Mouse (Mus musculus) fibroblast of lung, adult 2 months (primary cell): ENCODE results near the gene Med29.

ENCODE experiments used
- DNase-seq: peaks from one replicate; pipeline ENCODE4 v3.0.0-alpha.2; 2011; ENCODE audit warnings: low read depth

Med29 gene

GRCm38 (mm10) chr7:28392429-28393271 lies at the start of gene Med29, which contains the start of gene Paf1:
Gene Med29, minus strand, starts transcription at chr7:28392708.
Gene Paf1, plus strand, starts transcription at chr7:28392951.
- peak; percentile 100 for DNase-seq

DNA sequence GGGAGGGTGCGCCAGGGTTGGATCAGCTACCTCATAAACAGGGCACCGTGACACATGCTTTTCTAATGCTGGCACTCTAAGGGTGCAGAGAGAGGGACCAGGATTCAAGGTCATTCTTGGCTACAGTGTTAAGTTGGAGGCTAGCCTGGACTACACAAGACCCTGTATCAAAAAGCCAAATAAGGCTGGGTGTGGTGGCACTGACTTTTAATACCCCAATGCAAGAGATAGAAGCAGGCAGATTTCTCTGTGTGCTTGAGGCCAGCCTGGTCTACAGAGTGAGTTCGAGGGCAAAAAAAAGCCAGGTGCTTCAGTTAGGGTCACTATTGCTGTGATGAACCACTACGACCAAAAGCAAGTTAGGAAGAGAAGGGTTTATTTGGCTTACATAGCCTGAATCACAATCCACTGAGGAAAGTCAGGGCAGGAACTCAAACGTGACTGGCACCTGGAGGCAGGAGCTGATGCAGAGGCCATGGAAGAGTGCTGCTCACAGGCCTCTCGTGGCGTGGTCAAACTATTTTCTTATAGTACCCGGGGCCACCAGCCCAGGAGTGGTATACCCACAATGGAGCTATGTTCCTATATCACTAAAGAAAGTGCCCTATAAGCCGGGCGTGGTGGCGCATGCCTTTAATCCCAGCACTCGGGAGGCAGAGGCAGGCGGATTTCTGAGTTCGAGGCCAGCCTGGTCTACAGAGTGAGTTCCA lies 49.4 kb upstream of the Med29 start:
- DNase-seq: no peak

- DNase-seq: no peak
Observed at GRCm38 (mm10) chr7:28440739-28441138, 48.2 kb upstream of the Med29 start.

DNA sequence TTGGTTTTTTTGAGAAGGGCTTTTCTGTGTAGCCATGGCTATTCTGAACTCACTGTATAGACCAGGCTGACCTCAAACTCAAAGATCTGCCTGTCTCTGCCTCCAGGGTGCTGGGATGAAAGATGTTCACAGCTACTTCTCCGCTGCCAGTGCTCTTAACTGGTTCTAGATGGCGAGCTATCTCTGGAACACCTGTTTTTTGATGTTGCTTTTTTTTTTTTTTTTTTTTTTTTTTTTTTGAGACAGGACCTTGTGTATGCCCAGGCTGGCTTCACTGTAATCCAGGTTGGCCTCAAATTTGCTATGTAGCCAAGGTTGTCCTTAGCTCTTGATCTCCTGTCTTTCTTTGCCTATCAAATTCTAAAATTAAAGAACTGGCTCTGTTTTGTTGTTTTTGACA lies 46.3 kb upstream of the Med29 start:
- DNase-seq: no peak

DNA sequence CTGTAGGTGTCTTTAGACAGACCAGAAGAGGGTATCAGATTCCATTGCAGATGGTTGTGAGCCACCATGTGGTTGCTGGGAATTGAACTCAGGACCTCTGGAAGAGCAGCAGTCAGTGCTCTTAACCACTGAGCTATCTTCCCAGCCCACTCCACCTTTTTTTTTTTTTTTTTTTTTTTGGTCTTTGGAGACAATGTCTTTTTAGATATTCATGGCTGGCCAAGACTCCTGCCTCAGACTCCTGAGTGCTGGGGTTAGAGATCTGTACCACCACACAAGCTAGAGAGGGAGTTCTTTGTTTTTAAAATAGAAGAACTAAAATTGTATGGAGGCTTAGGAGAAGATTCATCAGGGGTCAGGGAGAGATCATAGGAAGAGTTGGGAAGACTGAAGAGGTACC lies 45.5 kb upstream of the Med29 start:
- no peak for DNase-seq

GRCm38 (mm10) chr7:28436932-28437570 lies 44.5 kb upstream of the Med29 start, which contains the start of gene Gmfg:
Gene Gmfg, plus strand, starts transcription at chr7:28437447.
- DNase-seq: peak; percentile 67

DNA sequence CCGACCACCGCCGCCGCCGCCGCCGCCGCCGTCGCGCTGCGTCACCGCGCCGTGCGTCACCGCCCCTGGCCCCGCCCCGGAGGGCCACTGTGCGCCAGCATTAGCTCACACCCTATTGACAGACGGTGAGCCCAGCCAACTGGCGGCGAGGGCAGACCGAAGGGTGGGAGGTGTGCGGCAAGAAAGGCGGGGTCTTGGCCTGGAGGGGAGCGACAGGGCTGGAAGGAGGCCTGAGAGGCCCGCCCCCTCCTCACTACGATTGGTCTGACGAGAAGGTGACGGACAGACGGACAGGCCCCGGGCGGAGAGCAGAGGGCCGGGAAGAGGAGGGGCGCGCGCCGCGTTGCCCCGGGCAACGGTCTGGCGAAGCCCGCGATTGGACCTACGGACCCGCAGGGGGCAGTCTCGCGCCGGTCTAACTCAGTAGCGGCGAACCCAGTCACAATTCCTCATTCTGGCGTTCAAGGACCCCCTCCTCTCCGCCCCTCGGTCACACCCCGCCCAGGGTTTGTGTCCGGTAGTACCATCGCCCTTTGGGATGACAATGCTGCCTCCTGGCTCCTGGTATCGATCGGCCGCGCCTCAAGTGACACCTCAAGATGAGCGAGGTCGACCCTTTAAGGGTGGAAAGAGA lies 43.9 kb upstream of the Med29 start:
- DNase-seq: peak; percentile 99

GRCm38 (mm10) chr7:28435660-28436259 lies 43.3 kb upstream of the Med29 start:
- no peak for DNase-seq

DNA sequence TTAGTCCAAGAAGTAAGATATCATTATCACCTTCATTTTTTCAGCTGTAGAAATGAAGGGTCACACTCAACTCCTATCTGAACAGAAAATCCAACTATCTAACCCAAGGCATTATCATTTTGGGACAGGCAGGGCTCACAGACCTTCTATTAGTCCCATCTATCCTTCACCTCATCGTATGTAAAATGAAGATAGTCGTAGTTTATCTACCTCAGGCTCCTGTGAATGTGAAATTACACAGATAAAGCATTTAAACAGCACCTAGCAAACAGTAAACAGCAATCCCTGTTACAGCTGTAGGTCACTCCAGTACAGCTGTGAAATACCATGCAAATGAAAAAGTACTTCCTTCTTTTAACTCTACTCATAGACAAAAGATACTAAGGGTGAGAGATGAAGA lies 39.7 kb upstream of the Med29 start:
- no peak for DNase-seq

- DNase-seq: no peak
Observed at GRCm38 (mm10) chr7:28430512-28430911, 38.0 kb upstream of the Med29 start.

DNA sequence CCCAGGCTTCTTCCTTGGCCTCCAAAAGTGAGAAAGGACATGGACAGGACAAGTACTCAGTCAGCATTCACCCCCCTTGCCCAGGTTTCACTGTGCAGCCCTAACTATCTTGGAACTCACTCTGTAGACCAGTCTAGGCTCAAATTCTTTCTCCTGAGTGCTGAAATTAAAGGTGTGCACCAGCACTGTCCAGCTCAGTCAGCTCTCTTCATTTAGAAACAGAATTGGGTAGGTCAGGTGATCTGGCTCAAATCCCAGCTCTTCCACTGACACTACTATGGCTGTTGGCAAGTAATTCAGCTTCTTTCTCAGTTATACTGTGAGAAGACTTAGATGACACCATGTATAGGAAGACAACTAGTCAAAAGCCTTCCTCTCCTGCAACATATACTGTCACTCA lies 35.2 kb upstream of the Med29 start:
- DNase-seq: no peak

DNA sequence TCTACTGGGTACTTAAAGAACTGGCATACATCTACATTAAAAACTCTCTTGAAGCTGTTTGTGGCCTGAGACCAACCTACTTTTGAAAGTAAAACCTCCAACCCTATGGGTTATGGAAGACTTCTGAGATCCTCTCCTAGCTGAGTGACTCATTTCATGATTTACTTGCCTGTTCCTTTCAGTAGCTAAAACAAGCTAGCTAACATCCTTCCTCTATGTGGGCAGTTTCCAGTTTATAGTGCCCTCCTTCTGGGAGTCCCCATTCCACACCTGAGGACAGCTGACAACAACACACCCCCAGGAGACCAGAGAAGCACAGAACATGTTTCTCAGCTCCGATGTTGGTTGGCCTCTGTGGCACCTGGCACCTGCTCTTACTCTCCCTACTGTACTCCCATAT lies 30.5 kb upstream of the Med29 start:
- no peak for DNase-seq

DNA sequence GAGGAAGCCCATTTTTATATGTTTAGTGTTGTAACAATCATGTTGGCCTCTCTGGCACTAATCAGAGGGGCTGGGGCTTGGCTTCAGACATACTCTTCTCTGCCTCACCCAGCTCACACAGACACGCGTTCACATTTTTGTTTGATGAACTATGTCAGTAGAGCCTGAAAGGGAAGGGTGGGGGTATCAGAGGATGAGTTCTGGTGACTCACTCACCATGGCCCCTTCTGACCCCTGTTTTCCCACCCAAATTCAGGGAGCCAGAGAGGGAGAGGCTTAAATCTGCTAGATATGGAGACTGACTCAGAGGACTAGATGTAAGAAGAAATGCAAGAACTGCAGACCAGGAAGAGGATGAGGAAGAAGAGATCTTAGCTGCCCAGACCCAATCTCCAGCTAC lies 26.9 kb upstream of the Med29 start:
- DNase-seq: no peak

GRCm38 (mm10) chr7:28418096-28418670 lies 25.7 kb upstream of the Med29 start:
- peak; percentile 65 for DNase-seq

DNA sequence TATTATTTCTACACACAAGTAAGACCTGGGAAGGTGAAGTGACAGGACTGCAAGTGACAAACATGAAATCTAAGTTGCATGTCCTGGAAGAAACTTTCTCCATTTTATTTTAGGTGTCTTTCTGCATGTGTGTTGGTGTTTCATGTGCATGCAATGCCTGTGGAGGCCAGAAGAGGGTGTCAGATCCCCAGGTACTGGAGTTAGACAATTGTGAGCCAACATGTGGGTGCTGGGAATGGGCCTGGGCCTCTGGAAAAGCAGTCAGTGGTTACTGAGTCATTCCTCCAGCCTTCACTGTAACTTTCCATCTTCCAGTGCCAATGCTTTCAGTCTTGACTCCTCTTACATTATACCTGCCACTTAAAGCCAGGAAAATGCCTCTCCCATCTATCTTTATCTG lies 24.9 kb upstream of the Med29 start:
- DNase-seq: no peak

DNA sequence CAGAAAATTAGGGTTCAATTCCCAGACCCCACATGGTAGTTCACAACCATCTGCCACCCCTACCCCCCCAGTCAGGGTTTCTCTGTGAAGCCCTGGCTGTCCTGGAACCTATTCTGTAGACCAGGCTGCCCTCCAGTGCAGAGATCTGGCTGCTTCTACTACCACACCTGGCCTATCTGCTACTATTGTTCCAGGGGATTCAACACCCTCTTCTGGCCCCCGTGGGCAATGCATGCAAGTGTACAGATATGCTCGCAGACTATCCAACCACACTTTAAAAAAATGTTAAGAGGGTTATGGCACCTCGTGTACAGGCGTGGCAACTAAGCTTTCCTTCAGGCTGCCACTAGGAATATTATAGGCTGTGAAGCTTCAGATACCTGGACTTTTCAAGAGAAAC lies 20.3 kb upstream of the Med29 start:
- no peak for DNase-seq

DNA sequence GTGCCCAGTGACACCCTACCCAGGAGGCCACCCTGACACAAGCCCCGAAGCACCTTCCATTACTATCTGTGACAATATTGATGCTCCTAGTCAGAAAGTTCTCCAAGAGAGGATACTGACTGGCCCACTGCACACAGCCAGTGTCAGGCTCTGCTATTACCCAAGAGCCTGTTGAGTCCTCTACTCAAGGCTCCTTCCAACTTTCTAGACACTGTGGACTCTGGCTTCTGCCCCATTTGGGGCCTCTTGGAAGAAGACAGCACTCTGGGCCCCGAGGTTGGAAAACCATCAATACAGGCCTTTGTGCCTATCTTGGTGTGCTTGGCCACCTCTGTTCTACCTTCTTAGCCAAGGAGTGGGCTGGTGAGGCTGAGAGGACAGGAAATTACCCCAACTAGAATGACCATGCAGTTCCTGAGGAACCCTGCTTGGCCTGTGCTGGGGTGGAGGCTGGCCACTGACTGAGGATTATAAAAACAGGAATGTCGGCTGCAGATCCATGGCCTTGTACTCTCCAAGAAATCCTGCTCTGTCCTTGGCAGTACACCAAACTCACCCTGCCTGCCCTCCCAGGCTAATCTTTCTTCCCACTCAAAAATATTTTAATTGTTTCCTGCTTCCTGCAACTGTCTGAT lies 18.4 kb upstream of the Med29 start:
- DNase-seq: peak; percentile 34

- DNase-seq: no peak
Observed at GRCm38 (mm10) chr7:28401942-28402341, 9.4 kb upstream of the Med29 start.

DNA sequence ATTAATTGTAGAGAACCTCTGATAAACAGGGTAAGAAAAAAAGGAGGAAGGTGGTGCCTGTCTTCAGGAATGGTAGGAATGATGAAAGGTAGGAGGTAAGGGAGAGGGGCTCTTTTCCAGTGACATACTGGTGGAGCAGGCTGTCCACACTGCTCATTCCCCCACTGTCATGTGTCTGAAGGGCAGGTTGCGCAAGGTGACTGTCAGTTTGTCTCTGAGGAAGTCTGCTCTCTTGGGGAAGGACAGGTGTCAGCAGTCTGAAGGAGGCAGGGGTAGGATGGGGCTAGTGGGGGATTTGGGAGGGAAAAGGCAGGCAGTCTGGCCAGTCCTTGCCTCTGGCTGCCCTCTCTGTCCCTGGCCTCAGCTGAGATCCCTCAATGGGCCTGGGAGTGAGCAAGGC lies 8.5 kb upstream of the Med29 start:
- no peak for DNase-seq

- no peak for DNase-seq
Observed at GRCm38 (mm10) chr7:28398696-28399340, 6.3 kb upstream of the Med29 start.

GRCm38 (mm10) chr7:28398000-28398399 lies 5.5 kb upstream of the Med29 start:
- DNase-seq: no peak
